Mouse (Mus musculus): ENCODE data around the gene Rabggtb.
"Not testable (repeated sequence)": the region's sequence is repeated elsewhere in the genome, so short reads cannot be mapped to it uniquely, and the experiment has no call there.

Rabggtb gene

DNA sequence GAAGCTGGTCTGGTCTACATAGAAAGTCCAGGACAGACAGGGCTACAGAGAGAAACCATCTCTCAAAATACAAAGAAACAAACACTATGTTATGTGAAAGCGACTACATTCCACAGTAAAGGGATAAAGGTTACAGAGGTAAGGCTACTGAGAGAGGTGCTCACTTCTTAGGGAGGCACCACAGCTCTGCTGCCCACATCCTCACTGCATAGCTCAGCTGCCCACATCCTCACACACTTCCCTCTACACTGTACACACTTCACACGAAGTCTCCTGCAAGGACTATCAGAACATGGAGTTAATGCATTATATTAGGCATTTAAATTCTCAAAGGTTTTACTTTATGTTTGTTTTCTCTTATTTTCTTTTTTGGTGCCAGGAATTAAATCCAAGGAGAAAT is 49.0 kb downstream of the Rabggtb start:
- no peak for DNase-seq (ENCODE audit: extremely low spot score)

DNA sequence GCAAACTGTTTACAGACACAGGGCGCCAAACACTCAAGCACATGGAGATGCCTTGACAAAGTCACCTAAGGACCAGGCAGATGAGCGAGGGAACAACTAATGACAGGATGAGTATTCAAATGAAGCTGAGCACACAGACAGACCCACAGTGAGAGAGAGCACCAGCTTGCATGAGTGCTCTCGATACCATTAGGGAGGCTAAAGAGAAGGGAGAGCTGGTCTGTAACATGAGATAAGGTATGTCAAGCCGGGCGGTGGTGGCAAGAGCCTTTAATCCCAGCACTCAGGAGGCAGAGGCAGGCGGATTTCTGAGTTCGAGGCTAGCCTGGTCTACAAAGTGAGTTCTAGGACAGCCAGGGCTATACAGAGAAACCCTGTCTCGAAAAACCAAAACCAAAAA is 52.4 kb downstream of the Rabggtb start:
- DNase-seq (ENCODE audit: extremely low spot score), result not testable (repeated sequence)

DNA sequence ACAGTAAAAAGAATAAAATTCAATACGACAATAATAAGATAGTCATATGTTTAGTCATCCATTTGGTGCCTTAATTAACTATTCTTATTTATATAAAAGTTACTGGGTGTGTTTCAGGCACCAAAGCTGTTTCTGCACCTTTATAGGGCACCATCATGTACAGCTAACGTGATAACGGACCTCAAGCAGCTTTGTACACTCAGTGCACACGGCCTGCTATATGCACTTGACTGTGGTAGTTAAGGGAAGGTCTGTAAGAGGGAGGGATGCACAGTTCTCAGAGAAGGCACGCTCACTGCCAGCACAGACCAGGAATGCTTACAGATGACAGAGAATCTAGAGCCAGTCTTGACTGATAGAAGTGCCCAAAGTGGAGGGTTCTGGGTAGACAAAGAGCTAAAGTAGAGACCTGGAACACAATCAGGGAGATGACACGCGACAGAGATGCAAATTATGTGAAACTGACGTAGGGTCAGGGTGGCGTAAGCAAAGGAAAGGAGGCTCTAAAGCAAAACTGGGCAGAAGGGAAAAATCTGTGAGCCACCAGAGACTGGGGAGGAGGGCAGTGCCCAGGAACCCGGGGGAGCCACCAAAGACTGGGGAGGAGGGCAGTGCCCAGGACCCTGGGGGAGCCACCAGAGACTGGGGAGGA is 54.3 kb downstream of the Rabggtb start:
- no peak for DNase-seq (ENCODE audit: extremely low spot score)
